Mouse (Mus musculus): Measurements from ENCODE around the gene Gm3402. TPM values are rescaled to one million over a fixed set of nuclear protein-coding genes. Genes with fewer than 3 reads are reported as not detected.
"Not testable (repeated sequence)": the region's sequence is repeated elsewhere in the genome, so short reads cannot be mapped to it uniquely, and the experiment has no call there.

Gene Gm3402
- polyA plus RNA-seq (2014; fragmentation: Nextera tagmentation; extraction: Ambion mirVana), result not detected in 2 replicates

GRCm38 (mm10) chr5:146513823-146514222 is at the start of gene Gm3402:
TSS of gene Gm3402 (plus strand) at chr5:146514123.
- H3K27me3 ChIP-seq (ENCODE audit: control insufficient read depth, insufficient read depth, low read length); H3K4me3 ChIP-seq (ENCODE audit: low read depth, low read length); ATAC-seq (replicated peaks; ENCODE audit: insufficient number of reproducible peaks, low FRiP score, low TSS enrichment); H3K27ac ChIP-seq (ENCODE audit: low read depth, low read length); H3K4me2 ChIP-seq; H3K9ac ChIP-seq (ENCODE audit: low read depth, low read length); H3K36me3 ChIP-seq (ENCODE audit: control insufficient read depth, insufficient read depth, low read length); H3K9me3 ChIP-seq (replicated peaks; ENCODE audit: control insufficient read depth, low read length); H3K4me1 ChIP-seq (ENCODE audit: control insufficient read depth, insufficient read depth, low read length): not testable (repeated sequence)
- WGBS (ENCODE audit: insufficient replicate concordance), result no CpG with 5 or more reads among the region's 5 CpGs

GRCm38 (mm10) chr5:146466663-146467062 is 47.3 kb upstream of the Gm3402 start:
- H3K36me3 ChIP-seq (ENCODE audit: control insufficient read depth, insufficient read depth, low read length), result no peaks in the 10 kb centered on the region
- no peaks in the 10 kb centered on the region for H3K27me3 ChIP-seq (ENCODE audit: control insufficient read depth, insufficient read depth, low read length)
- H3K4me2 ChIP-seq, result no peak overlapping the region
- no peak for ATAC-seq (replicated peaks; ENCODE audit: insufficient number of reproducible peaks, low FRiP score, low TSS enrichment)
- WGBS (ENCODE audit: insufficient replicate concordance), result 90% methylated on average over 19 of the region's 19 CpGs
- no peak overlapping the region for H3K27ac ChIP-seq (ENCODE audit: low read depth, low read length)
- H3K4me3 ChIP-seq (ENCODE audit: low read depth, low read length), result no peak overlapping the region
- no peaks in the 10 kb centered on the region for H3K9me3 ChIP-seq (replicated peaks; ENCODE audit: control insufficient read depth, low read length)
- H3K9ac ChIP-seq (ENCODE audit: low read depth, low read length), result no peak overlapping the region
- no peaks in the 10 kb centered on the region for H3K4me1 ChIP-seq (ENCODE audit: control insufficient read depth, insufficient read depth, low read length)

GRCm38 (mm10) chr5:146468311-146468710 is 45.6 kb upstream of the Gm3402 start:
- WGBS (ENCODE audit: insufficient replicate concordance), result 83% methylated on average over 9 of the region's 9 CpGs
- Histone ChIP-seq H3K4me3 (ENCODE audit: low read depth, low read length) (no peak overlapping the region), H3K9me3 (replicated peaks; ENCODE audit: control insufficient read depth, low read length) (no peaks in the 10 kb centered on the region), H3K9ac (ENCODE audit: low read depth, low read length) (no peak overlapping the region), H3K36me3 (ENCODE audit: control insufficient read depth, insufficient read depth, low read length) (no peaks in the 10 kb centered on the region), H3K27me3 (ENCODE audit: control insufficient read depth, insufficient read depth, low read length) (no peaks in the 10 kb centered on the region), H3K27ac (ENCODE audit: low read depth, low read length) (no peak overlapping the region), H3K4me1 (ENCODE audit: control insufficient read depth, insufficient read depth, low read length) (no peaks in the 10 kb centered on the region), H3K4me2 (no peak overlapping the region)
- no peak for ATAC-seq (replicated peaks; ENCODE audit: insufficient number of reproducible peaks, low FRiP score, low TSS enrichment)

GRCm38 (mm10) chr5:146470821-146471220 is 43.1 kb upstream of the Gm3402 start:
- no peaks in the 10 kb centered on the region for H3K36me3 ChIP-seq (ENCODE audit: control insufficient read depth, insufficient read depth, low read length)
- H3K9ac ChIP-seq (ENCODE audit: low read depth, low read length), result no peak overlapping the region
- no peak overlapping the region for H3K27ac ChIP-seq (ENCODE audit: low read depth, low read length)
- H3K4me1 ChIP-seq (ENCODE audit: control insufficient read depth, insufficient read depth, low read length), result no peaks in the 10 kb centered on the region
- H3K9me3 ChIP-seq (replicated peaks; ENCODE audit: control insufficient read depth, low read length), result no peaks in the 10 kb centered on the region
- no peak for ATAC-seq (replicated peaks; ENCODE audit: insufficient number of reproducible peaks, low FRiP score, low TSS enrichment)
- no peak overlapping the region for H3K4me3 ChIP-seq (ENCODE audit: low read depth, low read length)
- H3K27me3 ChIP-seq (ENCODE audit: control insufficient read depth, insufficient read depth, low read length), result no peaks in the 10 kb centered on the region
- WGBS (ENCODE audit: insufficient replicate concordance), result 87% methylated on average over 9 of the region's 9 CpGs
- no peak overlapping the region for H3K4me2 ChIP-seq

GRCm38 (mm10) chr5:146471311-146471710 is 42.6 kb upstream of the Gm3402 start:
- Histone ChIP-seq H3K36me3 (ENCODE audit: control insufficient read depth, insufficient read depth, low read length) (no peaks in the 10 kb centered on the region), H3K4me1 (ENCODE audit: control insufficient read depth, insufficient read depth, low read length) (no peaks in the 10 kb centered on the region), H3K4me3 (ENCODE audit: low read depth, low read length) (no peak overlapping the region), H3K9ac (ENCODE audit: low read depth, low read length) (no peak overlapping the region), H3K27me3 (ENCODE audit: control insufficient read depth, insufficient read depth, low read length) (no peaks in the 10 kb centered on the region), H3K27ac (ENCODE audit: low read depth, low read length) (no peak overlapping the region), H3K9me3 (replicated peaks; ENCODE audit: control insufficient read depth, low read length) (no peaks in the 10 kb centered on the region), H3K4me2 (no peak overlapping the region)
- 77% methylated on average over 5 of the region's 5 CpGs for WGBS (ENCODE audit: insufficient replicate concordance)
- no peak for ATAC-seq (replicated peaks; ENCODE audit: insufficient number of reproducible peaks, low FRiP score, low TSS enrichment)

- Histone ChIP-seq H3K9ac (ENCODE audit: low read depth, low read length) (no peak overlapping the region), H3K4me1 (ENCODE audit: control insufficient read depth, insufficient read depth, low read length) (no peaks in the 10 kb centered on the region), H3K36me3 (ENCODE audit: control insufficient read depth, insufficient read depth, low read length) (no peaks in the 10 kb centered on the region), H3K9me3 (replicated peaks; ENCODE audit: control insufficient read depth, low read length) (no peaks in the 10 kb centered on the region), H3K4me2 (no peak overlapping the region), H3K27me3 (ENCODE audit: control insufficient read depth, insufficient read depth, low read length) (no peaks in the 10 kb centered on the region), H3K4me3 (ENCODE audit: low read depth, low read length) (no peak overlapping the region), H3K27ac (ENCODE audit: low read depth, low read length) (no peak overlapping the region)
- no peak for ATAC-seq (replicated peaks; ENCODE audit: insufficient number of reproducible peaks, low FRiP score, low TSS enrichment)
- WGBS (ENCODE audit: insufficient replicate concordance), result 86% methylated on average over 12 of the region's 12 CpGs
These were observed 42.1 kb upstream of the Gm3402 start for GRCm38 (mm10) chr5:146471821-146472220.

GRCm38 (mm10) chr5:146479564-146479963 is 34.4 kb upstream of the Gm3402 start:
- WGBS (ENCODE audit: insufficient replicate concordance), result 9% methylated on average over 4 of the region's 4 CpGs
- H3K9me3 ChIP-seq (replicated peaks; ENCODE audit: control insufficient read depth, low read length); H3K4me3 ChIP-seq (ENCODE audit: low read depth, low read length); H3K4me1 ChIP-seq (ENCODE audit: control insufficient read depth, insufficient read depth, low read length); H3K27ac ChIP-seq (ENCODE audit: low read depth, low read length); ATAC-seq (replicated peaks; ENCODE audit: insufficient number of reproducible peaks, low FRiP score, low TSS enrichment); H3K36me3 ChIP-seq (ENCODE audit: control insufficient read depth, insufficient read depth, low read length); H3K9ac ChIP-seq (ENCODE audit: low read depth, low read length); H3K27me3 ChIP-seq (ENCODE audit: control insufficient read depth, insufficient read depth, low read length); H3K4me2 ChIP-seq: not testable (repeated sequence)

- not testable (repeated sequence) for ATAC-seq (replicated peaks; ENCODE audit: insufficient number of reproducible peaks, low FRiP score, low TSS enrichment); H3K4me3 ChIP-seq (ENCODE audit: low read depth, low read length); H3K4me2 ChIP-seq; H3K9ac ChIP-seq (ENCODE audit: low read depth, low read length); H3K27ac ChIP-seq (ENCODE audit: low read depth, low read length); H3K9me3 ChIP-seq (replicated peaks; ENCODE audit: control insufficient read depth, low read length); H3K4me1 ChIP-seq (ENCODE audit: control insufficient read depth, insufficient read depth, low read length); H3K27me3 ChIP-seq (ENCODE audit: control insufficient read depth, insufficient read depth, low read length); H3K36me3 ChIP-seq (ENCODE audit: control insufficient read depth, insufficient read depth, low read length)
- 81% methylated on average over 2 of the region's 3 CpGs for WGBS (ENCODE audit: insufficient replicate concordance)
These were observed 32.3 kb upstream of the Gm3402 start, which contains the start of gene Gm6408 for GRCm38 (mm10) chr5:146481665-146482064. TSS of gene Gm6408 (plus strand) at chr5:146481965.

GRCm38 (mm10) chr5:146488959-146489358 is 25.0 kb upstream of the Gm3402 start:
- H3K4me2 ChIP-seq; ATAC-seq (replicated peaks; ENCODE audit: insufficient number of reproducible peaks, low FRiP score, low TSS enrichment); H3K9ac ChIP-seq (ENCODE audit: low read depth, low read length); H3K27ac ChIP-seq (ENCODE audit: low read depth, low read length); H3K9me3 ChIP-seq (replicated peaks; ENCODE audit: control insufficient read depth, low read length); H3K4me1 ChIP-seq (ENCODE audit: control insufficient read depth, insufficient read depth, low read length); H3K36me3 ChIP-seq (ENCODE audit: control insufficient read depth, insufficient read depth, low read length); H3K27me3 ChIP-seq (ENCODE audit: control insufficient read depth, insufficient read depth, low read length); H3K4me3 ChIP-seq (ENCODE audit: low read depth, low read length): not testable (repeated sequence)
- 7% methylated on average over 3 of the region's 4 CpGs for WGBS (ENCODE audit: insufficient replicate concordance)

All from heart, embryonic 11.5 days (tissue).